Mouse (Mus musculus) small intestine, adult 2 months (tissue): ENCODE measurements around the gene Cped1.

Experiments used
- CTCF ChIP-seq: fragments of 200-500 bp; IDR thresholded peaks from 2 replicates; pipeline ENCODE4 v1.5.1; 2012; ENCODE audit warnings: low read depth, mild to moderate bottlenecking, control low read depth, inconsistent platforms, low read length, moderate library complexity, mixed read lengths; ENCODE audit not compliant: insufficient replicate concordance, insufficient read length; ENCODE audit errors: extremely low read depth
- POLR2A ChIP-seq: fragments of 200-500 bp; IDR thresholded peaks from 2 replicates; pipeline ENCODE4 v1.6.1; 2012; ENCODE audit warnings: low read depth, mild to moderate bottlenecking, control low read depth, inconsistent platforms, low read length, moderate library complexity

DNA sequence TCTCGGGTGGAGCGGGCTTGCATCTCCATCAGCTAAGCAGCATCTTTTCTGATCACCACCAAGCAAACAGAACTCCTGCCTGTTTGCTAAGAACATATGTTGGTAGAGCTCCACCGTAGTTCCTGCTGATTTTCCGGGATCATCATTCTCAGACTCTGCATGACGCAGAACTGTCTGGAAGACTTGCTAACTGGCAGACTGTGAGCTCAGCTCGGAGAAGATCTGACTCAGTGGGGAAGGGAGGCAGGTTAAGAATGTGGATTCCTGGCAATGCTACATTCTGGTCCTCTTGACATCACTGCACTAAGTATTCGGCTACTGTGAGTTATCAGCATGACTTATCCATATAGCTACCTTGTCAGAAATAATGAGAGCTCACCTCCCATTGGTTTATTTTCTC, 44.7 kb downstream of the Cped1 start:
- TF ChIP-seq CTCF (no peak), POLR2A (no peak)
